16 mouse cellular contexts compared by ENCODE assay signal in genomic region chr15:95753031-95753430, GRCm38 (mm10).
"Had no signal": no experiment of that assay in that cellular context is flagged by ENCODE, and none has a peak within 500 bp of the region (broad histone marks: within the 10 kb centered on the region; RNA-seq: fewer than 3 reads in every experiment).

No protein-coding gene starts in this region.

- H3K27me3 ChIP-seq: midbrain, embryonic 13.5 days; midbrain, embryonic 15.5 days; neural tube, embryonic 13.5 days; neural tube, embryonic 15.5 days had no signal

- H3K4me2 ChIP-seq: lung, embryonic 14.5 days; midbrain, embryonic 13.5 days; midbrain, embryonic 15.5 days; neural tube, embryonic 13.5 days; neural tube, embryonic 15.5 days had no signal

- ATAC-seq: midbrain, embryonic 13.5 days; midbrain, embryonic 15.5 days had no signal

- H3K4me1 ChIP-seq: midbrain, embryonic 10.5 days; midbrain, embryonic 13.5 days; midbrain, embryonic 15.5 days; neural tube, embryonic 13.5 days had no signal

- H3K9me3 ChIP-seq: midbrain, embryonic 10.5 days; midbrain, embryonic 13.5 days; midbrain, embryonic 15.5 days; neural tube, embryonic 13.5 days; neural tube, embryonic 15.5 days had no signal

- DNase-seq: lung, adult 18-20 months; lung, embryonic 14.5 days; lung, postnatal 10 days; lung, postnatal 4 days; retina, postnatal 1 day; right cerebral cortex, adult 18-20 months; right cerebral cortex, postnatal 25 days; right cerebral cortex, postnatal 4 days; spleen, adult 18-20 months had no signal

- H3K4me3 ChIP-seq: midbrain, embryonic 10.5 days; midbrain, embryonic 13.5 days; midbrain, embryonic 15.5 days; myocyte; neural tube, embryonic 13.5 days; neural tube, embryonic 15.5 days had no signal

- H3K27ac ChIP-seq: liver, embryonic 14.5 days; midbrain, embryonic 10.5 days; midbrain, embryonic 13.5 days; midbrain, embryonic 15.5 days; neural tube, embryonic 13.5 days; neural tube, embryonic 15.5 days had no signal

- H3K9ac ChIP-seq: liver, embryonic 14.5 days; lung, embryonic 14.5 days; midbrain, embryonic 13.5 days; midbrain, embryonic 15.5 days; neural tube, embryonic 13.5 days; neural tube, embryonic 15.5 days had no signal

- H3K36me3 ChIP-seq: midbrain, embryonic 10.5 days; midbrain, embryonic 13.5 days; midbrain, embryonic 15.5 days; neural tube, embryonic 13.5 days; neural tube, embryonic 15.5 days had no signal
